Mouse (Mus musculus): ENCODE data around the gene Lipa.

Gene Lipa

DNA sequence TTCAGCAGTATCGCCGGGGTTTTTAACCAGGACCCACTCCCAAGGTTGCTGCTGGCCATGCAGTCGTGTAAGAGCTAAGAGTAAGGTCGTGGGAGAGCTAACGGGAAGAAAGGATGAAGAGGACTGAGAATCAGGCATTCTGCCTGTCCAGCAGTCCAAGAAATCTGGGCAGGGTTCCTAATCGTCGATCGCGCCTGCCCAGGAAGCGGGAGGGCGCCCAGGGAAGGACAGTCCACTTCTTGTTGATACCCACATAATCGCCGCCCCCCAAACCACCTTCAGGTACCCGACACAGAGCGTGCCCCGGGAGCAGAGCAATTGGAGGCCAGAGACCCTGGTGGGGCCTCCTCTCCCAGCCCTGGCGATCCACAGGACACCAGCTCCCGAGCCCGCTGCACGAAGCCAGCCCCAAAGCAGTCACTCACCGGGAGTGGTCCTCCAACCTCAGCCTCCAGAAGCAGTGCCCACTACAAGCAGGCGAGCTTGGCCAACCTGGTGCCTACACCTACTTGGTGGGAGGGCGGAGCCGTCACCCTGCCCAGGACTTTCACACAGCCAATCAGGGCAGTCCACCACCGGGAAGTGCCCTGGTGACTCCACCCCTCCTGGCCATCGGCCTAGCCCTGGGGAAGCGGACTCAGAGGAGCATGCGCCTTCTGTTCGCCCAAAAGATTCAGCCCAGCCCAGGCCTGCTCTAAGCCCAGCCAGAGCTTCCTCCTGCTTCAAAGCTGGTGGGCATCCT, at the start of gene Lipa:
Gene Lipa (minus strand): TSS at position 534 of the 742 bp plus-strand sequence.
- peak; percentile 97 for DNase-seq

DNA sequence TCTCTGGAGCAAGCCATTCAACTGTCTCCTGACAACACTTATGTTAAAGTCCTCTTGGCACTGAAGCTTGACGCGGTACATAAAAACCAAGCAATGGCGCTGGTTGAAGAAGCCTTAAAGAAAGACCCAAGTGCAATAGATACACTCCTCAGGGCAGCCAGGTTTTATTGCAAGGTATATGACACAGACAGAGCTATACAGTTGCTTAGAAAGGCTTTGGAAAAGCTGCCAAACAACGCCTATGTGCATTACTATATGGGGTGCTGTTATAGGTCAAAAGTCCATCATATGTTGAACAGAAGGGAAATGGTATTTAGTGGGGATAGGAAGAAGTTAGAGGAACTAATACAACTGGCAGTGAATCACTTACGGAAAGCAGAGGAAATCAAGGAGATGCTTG, 46.4 kb upstream of the Lipa start:
- no peak for DNase-seq

DNA sequence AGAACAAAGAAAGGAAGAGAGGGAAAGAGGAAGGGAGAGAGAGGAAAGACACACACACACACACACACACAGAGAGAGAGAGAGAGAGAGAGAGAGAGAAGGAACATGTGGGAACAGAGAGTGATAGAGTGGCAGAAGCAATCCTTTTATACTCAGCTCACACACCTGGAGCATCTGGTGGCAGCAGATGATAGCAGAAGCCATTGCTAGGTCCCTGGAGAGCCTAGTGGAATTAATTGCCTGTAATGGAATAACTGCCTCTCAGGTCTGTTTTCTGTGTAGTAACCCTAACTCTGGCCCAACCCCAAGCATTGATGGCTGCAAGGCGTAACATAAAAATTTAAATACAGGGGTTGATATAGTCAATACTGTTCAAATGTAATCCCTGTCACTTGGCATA, 43.8 kb upstream of the Lipa start:
- DNase-seq = no peak

DNA sequence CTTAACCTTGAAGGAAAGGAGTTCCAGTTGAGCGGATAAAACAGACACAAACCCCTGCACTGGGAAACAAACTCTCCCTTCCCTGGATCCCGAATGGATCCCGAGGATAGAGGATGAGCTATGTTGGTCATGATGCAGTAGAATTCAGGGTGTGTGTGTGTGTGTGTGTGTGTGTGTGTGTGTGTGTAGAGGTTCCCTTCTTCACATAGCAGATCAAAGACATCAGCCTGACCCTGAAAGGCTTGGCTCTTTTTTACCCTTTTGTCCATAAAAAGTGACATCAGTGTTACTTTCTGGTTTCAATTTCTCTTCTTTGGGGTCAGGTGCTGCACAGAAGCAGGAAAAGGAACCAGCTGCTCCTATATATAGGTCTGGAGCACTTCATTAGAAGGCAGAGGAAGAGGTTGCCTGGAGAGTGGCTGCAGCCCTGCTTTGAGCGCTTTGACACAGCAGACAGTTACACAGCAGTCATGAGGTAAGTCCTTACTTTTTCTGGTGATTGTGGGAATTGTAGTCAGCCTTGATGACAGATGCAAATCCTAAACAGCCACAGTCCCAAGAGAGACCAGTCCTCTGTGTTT, 42.7 kb upstream of the Lipa start:
- peak; percentile 31 for DNase-seq

DNA sequence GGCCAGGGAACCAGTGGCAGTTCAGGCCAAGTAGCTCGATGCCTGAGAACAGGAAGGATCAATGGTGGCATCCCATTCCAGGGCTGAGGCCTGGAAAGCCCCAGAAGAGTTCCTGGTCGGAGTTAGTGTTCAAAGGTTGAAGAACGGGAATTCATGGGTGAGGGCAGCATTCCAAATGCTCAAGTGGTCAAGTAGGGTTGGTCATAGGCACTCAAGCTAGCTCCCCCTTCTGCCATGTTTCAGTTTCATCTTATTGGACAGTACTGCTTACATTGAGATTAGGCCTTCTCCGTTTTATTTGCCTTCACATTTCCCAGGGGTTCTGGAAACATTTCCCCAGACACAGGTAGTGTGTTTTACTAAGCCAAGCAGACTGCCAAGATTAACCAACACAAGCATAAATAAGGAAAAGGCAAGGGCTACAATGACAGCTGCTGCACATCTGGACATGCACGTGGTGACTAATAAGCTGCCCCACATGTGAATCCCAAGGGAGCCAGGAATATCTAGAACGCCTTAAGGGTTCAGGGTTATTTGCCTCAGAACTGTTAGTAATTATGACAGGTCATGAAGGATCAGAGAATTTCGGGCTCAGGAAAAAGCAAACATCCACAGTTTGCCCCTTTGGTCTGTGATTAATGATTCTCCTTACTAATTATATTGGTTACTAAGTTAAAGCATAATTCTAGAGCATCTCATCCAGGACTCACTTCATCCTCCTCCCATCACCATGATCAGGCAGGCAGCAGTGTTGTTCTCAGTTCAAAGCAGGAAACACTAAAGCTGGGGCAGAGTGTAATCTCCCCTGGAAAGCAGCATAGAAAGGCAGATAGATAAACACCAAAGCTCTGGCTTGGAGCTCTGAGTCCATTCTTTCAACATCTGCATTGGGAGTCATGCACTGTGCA, 42.0 kb upstream of the Lipa start:
- no peak for DNase-seq

DNA sequence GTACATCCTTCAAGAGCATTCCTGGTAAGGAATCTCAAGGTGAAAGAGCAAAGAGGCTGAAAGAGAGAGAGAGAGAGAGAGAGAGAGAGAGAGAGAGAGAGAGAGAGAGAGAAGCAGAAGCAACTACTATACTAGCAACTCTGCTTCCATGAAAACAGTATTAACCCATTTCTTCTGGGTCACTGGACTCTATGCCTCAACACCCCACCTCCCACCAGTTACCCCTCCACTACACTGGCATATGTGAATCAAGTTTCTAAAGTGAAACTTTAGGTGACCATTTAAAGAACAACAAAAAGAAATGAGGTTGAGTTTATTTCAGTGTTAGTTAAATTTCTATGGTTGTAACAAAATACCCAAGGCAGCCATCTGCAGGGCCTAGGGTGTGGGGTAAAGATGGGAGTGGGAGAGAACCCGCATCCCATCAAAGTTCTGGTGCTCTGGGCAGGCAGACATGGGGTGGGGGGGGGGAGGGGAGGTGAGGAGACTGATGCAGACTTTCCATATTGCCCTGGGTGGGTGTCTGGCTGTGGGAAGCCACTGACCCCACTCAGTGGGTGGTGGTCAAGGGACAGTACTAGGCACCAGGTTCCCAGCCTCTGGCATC, 39.0 kb upstream of the Lipa start:
- DNase-seq = no peak

DNA sequence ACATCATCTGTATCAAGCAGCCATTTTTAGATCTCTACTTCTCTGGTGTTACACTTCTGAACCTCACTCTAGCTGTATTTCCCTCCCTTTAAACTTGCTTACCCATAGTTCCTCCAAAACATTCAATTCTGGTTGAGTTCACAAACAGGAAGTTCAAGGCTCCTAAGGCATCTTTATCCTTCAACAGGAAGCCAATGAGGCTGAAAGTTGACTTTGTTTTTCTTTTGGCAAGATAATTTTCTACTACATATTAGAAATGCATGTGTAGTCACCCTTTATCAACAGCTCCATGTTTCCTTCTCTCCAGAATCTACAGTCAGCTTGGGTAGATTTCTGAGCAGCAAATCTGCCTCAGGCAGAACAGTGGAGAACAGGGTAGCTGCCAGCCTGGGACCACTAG, 35.3 kb upstream of the Lipa start:
- DNase-seq = no peak

DNA sequence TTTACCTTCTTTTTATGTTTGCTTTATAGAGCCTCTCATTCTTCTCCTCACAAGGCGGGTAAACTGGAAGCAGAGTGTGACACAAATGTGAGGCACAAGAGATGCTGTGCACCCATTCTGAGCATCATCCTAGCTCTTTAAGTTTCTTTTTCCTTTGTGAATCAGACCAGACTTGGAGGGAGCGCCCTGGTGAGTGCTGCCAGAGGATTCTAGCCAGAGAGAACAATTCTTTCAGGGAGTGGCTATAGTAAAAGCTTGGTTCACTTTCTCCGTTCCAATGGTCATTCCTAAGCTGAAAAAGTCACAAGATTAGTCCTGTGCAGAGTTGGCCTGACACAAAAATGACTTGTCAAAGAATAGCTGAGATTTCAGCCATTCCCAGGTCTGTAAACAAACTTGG, 29.3 kb upstream of the Lipa start:
- DNase-seq = no peak

DNA sequence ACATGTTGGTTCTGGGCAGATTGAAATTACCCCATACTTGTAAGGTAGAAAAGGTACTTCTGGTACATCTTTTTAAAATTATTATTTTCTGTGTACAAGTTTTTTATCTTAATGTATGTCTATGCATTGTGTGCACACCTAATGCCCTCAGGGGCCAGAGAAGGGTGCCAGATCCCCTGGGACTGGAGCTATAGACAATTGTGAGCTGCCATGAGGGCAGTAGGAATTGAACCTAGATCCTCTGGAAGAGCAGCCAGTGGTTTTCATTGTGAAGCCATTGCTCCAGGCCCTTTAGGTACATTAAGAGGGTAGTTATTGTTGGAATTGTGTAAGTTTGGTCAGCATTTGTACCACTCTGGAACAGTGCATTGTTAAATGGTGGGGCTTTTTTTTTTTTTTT, 26.8 kb upstream of the Lipa start:
- no peak for DNase-seq

DNA sequence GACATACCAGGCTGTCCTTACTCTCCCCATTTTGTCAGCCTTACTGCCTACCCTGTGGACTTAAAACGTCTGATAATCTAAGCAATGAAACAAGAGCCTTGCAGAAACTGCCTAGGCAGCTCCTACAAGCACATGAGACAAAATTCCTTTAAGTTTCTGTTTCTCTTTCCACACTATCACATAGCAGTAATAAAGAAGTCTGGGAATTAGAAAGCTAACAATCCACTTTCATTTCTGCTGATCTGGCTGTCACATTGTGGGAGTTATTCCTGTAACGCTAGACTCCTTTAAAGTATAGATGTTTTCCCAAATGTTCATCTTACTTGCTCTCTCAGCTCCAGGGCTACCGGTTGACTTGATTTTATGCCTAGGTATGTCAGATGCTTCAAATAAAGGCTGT, 26.2 kb upstream of the Lipa start:
- no peak for DNase-seq

DNA sequence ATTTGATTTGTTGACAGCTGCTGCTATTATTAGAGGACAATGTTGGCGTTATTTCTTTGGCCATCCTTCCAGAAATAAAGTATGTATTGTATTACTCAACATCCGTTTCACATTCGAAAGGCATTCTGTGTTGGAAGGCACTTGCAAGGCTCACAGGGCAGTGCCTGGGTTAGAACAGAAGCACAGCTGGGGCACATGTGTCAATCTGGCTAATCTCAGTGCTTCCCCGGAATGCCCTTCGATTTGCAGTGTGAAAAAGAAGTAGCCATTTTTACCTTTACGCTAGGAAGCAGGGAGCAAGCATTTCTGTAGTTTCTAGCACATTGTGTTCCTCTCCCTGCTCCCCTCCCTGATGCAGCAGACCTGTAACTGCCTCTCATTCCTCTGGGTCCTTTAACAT, 25.7 kb upstream of the Lipa start:
- peak; percentile 22 for DNase-seq

DNA sequence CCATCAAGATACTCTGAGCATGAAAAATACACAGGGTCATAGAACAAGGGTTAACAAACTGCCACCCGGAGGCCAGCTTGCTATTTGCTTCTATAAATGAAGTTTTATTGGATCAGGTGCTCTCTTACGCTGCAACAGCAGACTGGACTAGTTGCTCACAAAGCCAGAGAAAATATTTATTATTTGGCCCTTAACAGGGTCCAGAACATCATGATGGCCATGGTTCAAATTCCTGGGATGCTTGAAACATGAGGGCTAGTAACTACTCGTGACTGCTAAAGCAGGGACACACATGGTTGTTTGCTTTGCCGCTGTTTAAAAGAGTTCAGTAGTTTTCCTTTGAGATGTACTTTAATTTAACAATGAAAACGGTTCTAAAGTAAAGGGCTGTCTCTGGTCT, 24.7 kb upstream of the Lipa start:
- DNase-seq = peak; percentile 55

DNA sequence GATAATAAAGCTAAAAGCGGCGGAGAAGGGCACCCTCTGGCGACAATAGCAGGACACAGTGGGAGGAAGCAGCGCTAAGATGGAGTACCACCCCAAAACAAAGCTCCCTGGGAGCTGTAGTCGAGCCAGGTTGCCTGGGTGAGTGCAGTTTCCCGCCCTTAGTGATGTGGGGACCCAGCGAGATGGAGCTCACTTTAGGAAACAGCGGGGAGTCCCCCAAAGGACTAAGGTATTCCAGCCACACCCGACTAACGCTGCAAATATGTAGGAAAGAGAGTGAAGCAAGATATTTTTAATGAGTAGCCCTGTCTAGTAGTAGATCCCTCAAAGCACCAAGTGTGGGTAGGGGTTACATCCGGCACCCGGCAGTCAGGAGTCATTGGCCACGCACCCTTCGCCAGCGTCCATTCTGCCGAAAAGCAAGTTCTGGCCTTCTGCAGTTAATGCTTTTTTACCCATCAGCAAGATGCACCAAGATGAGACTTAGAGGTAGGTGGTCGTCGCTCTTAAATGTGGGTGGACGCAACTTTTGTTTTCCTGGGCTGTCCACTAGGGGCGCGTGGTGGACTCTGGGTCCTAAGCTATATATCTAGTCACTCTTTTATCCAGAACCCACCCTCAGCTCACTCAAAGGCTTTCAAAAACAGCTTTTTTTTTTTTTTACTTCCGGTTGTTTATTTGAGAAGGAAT, 23.4 kb upstream of the Lipa start, which contains the start of gene Ifit2:
Gene Ifit2 (plus strand): TSS at position 161 of the 690 bp plus-strand sequence.
- peak; percentile 85 for DNase-seq

DNA sequence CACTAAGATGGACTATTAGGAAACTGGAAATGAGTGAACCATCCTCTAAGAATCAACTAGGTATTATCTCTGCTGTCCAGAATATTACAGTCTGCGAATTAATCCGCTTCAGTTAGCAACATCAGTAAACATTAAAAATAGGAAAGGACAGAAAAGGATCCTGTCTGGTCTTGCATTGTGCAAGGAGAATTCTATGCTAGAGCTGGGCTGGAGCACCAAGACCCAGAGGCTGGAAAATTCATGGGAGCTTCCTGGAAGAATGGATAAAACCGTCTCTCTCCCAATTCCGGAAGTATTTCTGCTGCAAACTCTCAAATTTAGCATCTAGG, 22.9 kb upstream of the Lipa start:
- no peak for DNase-seq

DNA sequence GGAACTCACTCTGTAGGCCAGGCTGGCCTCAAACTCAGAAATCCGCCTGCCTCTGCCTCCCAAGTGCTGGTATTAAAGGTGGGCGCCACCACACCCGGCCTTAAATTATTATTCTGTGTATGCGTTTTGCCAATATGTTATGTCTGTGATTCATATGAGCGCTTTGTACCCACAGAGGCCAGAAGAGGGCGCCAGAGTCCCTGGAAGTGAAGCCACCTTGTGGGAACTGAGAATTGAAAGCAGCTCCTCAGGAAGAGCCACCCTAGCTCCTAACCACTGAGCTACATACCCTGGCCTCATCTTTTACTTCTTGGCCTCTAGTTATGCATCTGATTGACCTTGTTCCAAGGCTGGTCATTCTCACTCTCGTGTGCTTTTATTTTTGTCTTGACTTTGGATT, 20.7 kb upstream of the Lipa start:
- DNase-seq = peak; percentile 90

DNA sequence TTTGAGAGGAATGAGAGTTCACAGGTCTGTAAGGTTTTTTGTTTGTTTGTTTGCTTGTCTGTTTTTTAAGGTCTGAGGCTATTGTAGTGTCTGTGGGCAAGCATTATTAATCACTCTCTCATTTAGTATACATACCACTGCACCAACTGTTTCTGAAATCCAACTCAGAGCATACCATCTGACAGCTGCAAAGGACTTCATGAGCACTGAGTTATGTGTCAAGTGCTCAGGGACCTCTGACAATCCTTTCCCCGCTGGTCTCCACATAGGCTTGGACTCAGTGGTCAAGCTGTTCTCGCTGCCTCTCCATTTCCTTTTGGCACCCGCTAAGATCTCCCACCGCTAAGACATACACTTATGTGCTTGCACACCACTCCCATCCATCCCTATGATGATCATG, 18.9 kb upstream of the Lipa start:
- no peak for DNase-seq

DNA sequence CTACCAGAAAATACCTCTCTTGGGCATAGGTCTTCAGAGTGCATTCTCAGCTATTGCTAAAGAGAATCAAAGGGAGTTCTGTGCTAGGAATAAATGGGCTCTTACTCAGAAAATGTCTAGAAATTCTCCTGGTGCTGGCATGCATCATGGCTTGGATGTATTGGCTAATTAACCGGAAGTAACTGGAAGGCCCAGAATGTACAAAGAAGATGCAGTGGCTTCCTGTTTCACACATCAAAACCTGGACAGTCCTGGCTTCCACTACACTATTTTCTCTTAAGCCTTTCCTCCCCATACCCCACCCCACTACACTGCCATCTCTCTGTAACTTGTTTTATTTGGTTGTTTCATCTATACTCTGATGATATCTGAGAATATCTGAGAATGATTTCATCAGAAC, 12.1 kb upstream of the Lipa start:
- DNase-seq = no peak

DNA sequence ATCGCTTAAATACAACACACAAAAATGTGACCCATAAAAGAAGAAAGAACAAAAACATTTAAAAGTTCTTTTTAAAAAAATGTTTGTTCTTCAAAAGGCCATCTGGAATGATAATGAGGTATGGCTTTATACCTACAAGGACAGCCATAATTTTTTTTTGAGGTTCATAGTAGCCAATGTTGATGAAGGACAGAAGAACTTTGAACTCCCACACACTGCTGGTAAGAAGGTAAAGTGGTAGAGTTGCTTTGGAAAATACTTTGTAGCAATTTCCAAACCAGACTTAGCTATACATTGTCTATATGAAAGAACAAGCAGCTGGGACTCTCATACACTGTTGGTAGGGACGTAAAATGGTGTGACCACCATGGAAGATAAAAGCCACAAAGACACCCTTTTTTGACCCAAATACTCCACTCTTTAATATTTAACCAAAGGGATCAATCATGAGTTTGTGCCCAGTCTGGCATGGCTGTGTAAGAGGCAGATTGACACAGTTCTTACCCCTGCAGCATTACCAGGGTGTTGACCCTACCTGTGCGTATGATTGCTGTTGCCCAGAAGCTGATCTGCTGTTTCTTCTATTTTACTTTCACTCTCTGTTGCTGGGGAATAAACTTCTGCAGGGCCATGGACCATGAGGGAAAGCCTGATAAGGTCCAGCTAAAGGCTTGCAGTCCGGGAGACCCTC, 4.9 kb upstream of the Lipa start:
- no peak for DNase-seq

DNA sequence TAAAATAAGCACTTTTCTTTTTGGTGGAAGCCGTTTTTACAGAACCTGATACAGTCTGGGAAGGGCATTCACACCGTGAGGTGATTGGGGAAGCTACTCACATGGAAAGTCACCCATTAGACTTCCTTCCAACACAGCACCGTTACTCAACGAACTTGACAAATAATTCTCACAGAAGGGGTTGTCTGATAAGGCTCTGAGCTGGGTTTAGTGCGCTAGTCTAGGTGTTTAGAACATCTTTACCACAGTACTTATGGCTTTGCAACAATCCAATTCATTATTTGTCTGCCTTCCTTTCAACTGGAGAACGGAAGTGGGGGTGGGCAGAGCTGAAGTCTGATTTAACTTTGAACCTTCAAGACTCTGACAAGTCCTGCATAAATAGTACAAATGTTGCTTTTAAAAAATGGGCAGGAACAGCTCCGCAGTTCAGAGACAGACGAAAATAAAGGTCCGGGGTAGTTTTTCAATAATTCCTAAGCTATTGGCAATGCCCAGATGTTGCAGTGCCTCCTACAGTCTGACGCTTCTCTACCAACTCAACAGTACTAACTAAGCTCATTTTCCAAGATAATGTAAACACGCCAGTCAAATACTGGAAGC, 852 bp downstream of the Lipa start:
- DNase-seq = peak; percentile 48

DNA sequence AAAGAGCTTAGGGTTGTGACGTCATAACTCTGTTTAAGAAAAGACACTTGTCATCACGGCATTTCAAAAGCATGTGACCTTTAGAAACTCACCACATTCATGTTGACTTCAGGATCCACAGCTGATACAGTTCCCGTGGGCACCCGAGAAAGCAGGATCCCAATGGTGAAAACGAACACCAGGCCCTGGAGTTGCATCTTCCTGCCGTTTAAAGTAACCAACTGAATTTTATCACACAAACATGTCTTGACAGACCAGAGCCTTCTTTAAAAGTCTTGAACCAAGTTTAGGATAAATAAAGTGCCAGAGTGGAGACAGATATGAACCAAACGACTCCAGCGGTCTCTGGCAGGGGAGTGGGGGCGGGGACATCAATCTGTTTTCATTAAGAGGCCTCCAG, 2.6 kb downstream of the Lipa start:
- no peak for DNase-seq

DNA sequence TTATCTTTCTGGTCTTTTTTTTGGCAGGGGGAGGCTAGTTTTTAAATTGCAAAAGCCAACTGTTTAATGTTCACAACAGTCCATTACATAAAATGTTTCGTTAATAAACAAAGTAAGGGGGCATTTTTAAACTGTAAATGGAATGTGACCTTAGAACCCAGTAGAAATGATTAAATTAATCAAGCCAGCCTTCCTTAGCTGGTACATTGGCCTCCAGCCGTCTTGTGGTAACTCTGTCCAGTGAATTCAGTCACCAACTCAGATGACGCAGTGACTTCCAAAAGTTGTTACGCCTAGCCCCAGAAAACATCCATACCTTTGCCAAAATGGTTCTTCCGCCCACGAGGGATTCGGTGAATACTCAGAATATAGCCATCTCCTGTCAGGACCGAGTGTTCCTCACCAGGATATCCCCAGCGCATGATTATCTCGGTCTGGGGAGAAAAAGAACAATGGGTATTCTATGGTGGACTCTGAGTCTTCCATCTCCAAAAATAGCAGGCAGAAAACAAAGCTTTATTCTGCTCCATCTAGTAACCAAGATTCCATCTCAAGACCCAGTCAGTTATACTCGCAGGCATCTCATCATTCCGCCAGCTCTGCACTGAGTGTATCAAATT, 4.1 kb downstream of the Lipa start:
- no peak for DNase-seq
